Mouse (Mus musculus): ENCODE measurements around the gene Lhx2. TPM values are rescaled to one million over a fixed set of nuclear protein-coding genes. Genes with fewer than 3 reads are reported as not detected.

The Lhx2 gene
- polyA plus RNA-seq, 1 experiment from 2014 or later: 15.5 TPM

- no peak overlapping the region for H3K27ac ChIP-seq (replicated peaks; ENCODE audit: low read depth, low read length)
- peaks cover 84% of the 10 kb centered on the region for H3K27me3 ChIP-seq (ENCODE audit: control insufficient read depth, insufficient read depth, low read length)
- ATAC-seq (replicated peaks; ENCODE audit: insufficient number of reproducible peaks, low FRiP score, low TSS enrichment, low read depth) (no peak), DNase-seq (ENCODE audit: low spot score) (peak; percentile 15)
- peaks cover 4% of the 10 kb centered on the region; the same call in 1 of the 2 replicates for H3K4me1 ChIP-seq (ENCODE audit: control insufficient read depth, insufficient read depth, low read length)
- H3K4me3 ChIP-seq (ENCODE audit: low read depth, low read length): no peak overlapping the region
- WGBS: under 1% methylated on average over 19 of the region's 19 CpGs
- H3K9ac ChIP-seq (replicated peaks; ENCODE audit: low read length): no peak overlapping the region; the same call in 1 of the 2 replicates
- peak overlapping the region; percentile 52; the same call in 1 of the 2 replicates for H3K4me2 ChIP-seq (ENCODE audit: low read depth, low read length)
- H3K9me3 ChIP-seq (replicated peaks; ENCODE audit: control insufficient read depth, low read length): no peaks in the 10 kb centered on the region
- no peaks in the 10 kb centered on the region for H3K36me3 ChIP-seq (replicated peaks; ENCODE audit: control insufficient read depth, insufficient read depth, low read depth, low read length)
Measured at GRCm38 (mm10) chr2:38348660-38349420, 9.8 kb downstream of the Lhx2 start.

GRCm38 (mm10) chr2:38349447-38350350 is 10.6 kb downstream of the Lhx2 start:
- Histone ChIP-seq H3K27me3 (ENCODE audit: control insufficient read depth, insufficient read depth, low read length) (peaks cover 84% of the 10 kb centered on the region), H3K27ac (replicated peaks; ENCODE audit: low read depth, low read length) (no peak overlapping the region), H3K36me3 (replicated peaks; ENCODE audit: control insufficient read depth, insufficient read depth, low read depth, low read length) (no peaks in the 10 kb centered on the region), H3K9me3 (replicated peaks; ENCODE audit: control insufficient read depth, low read length) (no peaks in the 10 kb centered on the region), H3K4me2 (ENCODE audit: low read depth, low read length) (peak overlapping the region; percentile 76), H3K4me1 (ENCODE audit: control insufficient read depth, insufficient read depth, low read length) (peaks cover 4% of the 10 kb centered on the region; the same call in 1 of the 2 replicates), H3K9ac (replicated peaks; ENCODE audit: low read length) (no peak overlapping the region), H3K4me3 (ENCODE audit: low read depth, low read length) (no peak overlapping the region)
- ATAC-seq (replicated peaks; ENCODE audit: insufficient number of reproducible peaks, low FRiP score, low TSS enrichment, low read depth): no peak
- 4% methylated on average over 12 of the region's 12 CpGs for WGBS
- no peak for DNase-seq (ENCODE audit: low spot score)

- Histone ChIP-seq H3K27ac (replicated peaks; ENCODE audit: low read depth, low read length) (no peak overlapping the region), H3K4me3 (ENCODE audit: low read depth, low read length) (peak overlapping the region; percentile 43), H3K4me2 (ENCODE audit: low read depth, low read length) (peak overlapping the region; percentile 76), H3K9ac (replicated peaks; ENCODE audit: low read length) (peak overlapping the region; percentile 7; the same call in 1 of the 2 replicates), H3K36me3 (replicated peaks; ENCODE audit: control insufficient read depth, insufficient read depth, low read depth, low read length) (no peaks in the 10 kb centered on the region), H3K9me3 (replicated peaks; ENCODE audit: control insufficient read depth, low read length) (no peaks in the 10 kb centered on the region), H3K27me3 (ENCODE audit: control insufficient read depth, insufficient read depth, low read length) (peaks cover 84% of the 10 kb centered on the region), H3K4me1 (ENCODE audit: control insufficient read depth, insufficient read depth, low read length) (peaks cover 4% of the 10 kb centered on the region; the same call in 1 of the 2 replicates)
- peak; percentile 53 for ATAC-seq (replicated peaks; ENCODE audit: insufficient number of reproducible peaks, low FRiP score, low TSS enrichment, low read depth)
- whole genome bisulfite sequencing: under 1% methylated on average over 13 of the region's 13 CpGs
- DNase-seq (ENCODE audit: low spot score): no peak
Measured at GRCm38 (mm10) chr2:38350386-38350785, 11.3 kb downstream of the Lhx2 start.

- H3K4me2 ChIP-seq (ENCODE audit: low read depth, low read length): peak overlapping the region; percentile 76
- H3K4me3 ChIP-seq (ENCODE audit: low read depth, low read length): peak overlapping the region; percentile 43
- peak overlapping the region; percentile 7; the same call in 1 of the 2 replicates for H3K9ac ChIP-seq (replicated peaks; ENCODE audit: low read length)
- peaks cover 83% of the 10 kb centered on the region for H3K27me3 ChIP-seq (ENCODE audit: control insufficient read depth, insufficient read depth, low read length)
- H3K9me3 ChIP-seq (replicated peaks; ENCODE audit: control insufficient read depth, low read length): no peaks in the 10 kb centered on the region
- DNase-seq (ENCODE audit: low spot score) (peak; percentile 94), ATAC-seq (replicated peaks; ENCODE audit: insufficient number of reproducible peaks, low FRiP score, low TSS enrichment, low read depth) (peak; percentile 92)
- H3K4me1 ChIP-seq (ENCODE audit: control insufficient read depth, insufficient read depth, low read length): peaks cover 4% of the 10 kb centered on the region; the same call in 1 of the 2 replicates
- no peaks in the 10 kb centered on the region for H3K36me3 ChIP-seq (replicated peaks; ENCODE audit: control insufficient read depth, insufficient read depth, low read depth, low read length)
- under 1% methylated on average over 37 of the region's 37 CpGs for WGBS
- H3K27ac ChIP-seq (replicated peaks; ENCODE audit: low read depth, low read length): no peak overlapping the region
Measured at GRCm38 (mm10) chr2:38350796-38351195, 11.7 kb downstream of the Lhx2 start.

GRCm38 (mm10) chr2:38351641-38352320 is 12.7 kb downstream of the Lhx2 start:
- peak; percentile 27 for DNase-seq (ENCODE audit: low spot score)
- H3K9ac ChIP-seq (replicated peaks; ENCODE audit: low read length): peak overlapping the region; percentile 57
- 0 out of 2 replicates have a peak, but pooled peaks have one; percentile 5 for ATAC-seq (replicated peaks; ENCODE audit: insufficient number of reproducible peaks, low FRiP score, low TSS enrichment, low read depth)
- peaks cover 83% of the 10 kb centered on the region for H3K27me3 ChIP-seq (ENCODE audit: control insufficient read depth, insufficient read depth, low read length)
- no peaks in the 10 kb centered on the region for H3K36me3 ChIP-seq (replicated peaks; ENCODE audit: control insufficient read depth, insufficient read depth, low read depth, low read length)
- H3K27ac ChIP-seq (replicated peaks; ENCODE audit: low read depth, low read length): peak overlapping the region; percentile 43; the same call in 1 of the 2 replicates
- no peaks in the 10 kb centered on the region for H3K9me3 ChIP-seq (replicated peaks; ENCODE audit: control insufficient read depth, low read length)
- WGBS: under 1% methylated on average over 57 of the region's 57 CpGs
- H3K4me3 ChIP-seq (ENCODE audit: low read depth, low read length): peak overlapping the region; percentile 43
- peaks cover 4% of the 10 kb centered on the region; the same call in 1 of the 2 replicates for H3K4me1 ChIP-seq (ENCODE audit: control insufficient read depth, insufficient read depth, low read length)
- peak overlapping the region; percentile 76 for H3K4me2 ChIP-seq (ENCODE audit: low read depth, low read length)

GRCm38 (mm10) chr2:38352321-38353007 is 13.4 kb downstream of the Lhx2 start:
- under 1% methylated on average over 21 of the region's 21 CpGs for WGBS
- Histone ChIP-seq H3K4me1 (ENCODE audit: control insufficient read depth, insufficient read depth, low read length) (peaks cover 4% of the 10 kb centered on the region; the same call in 1 of the 2 replicates), H3K9ac (replicated peaks; ENCODE audit: low read length) (peak overlapping the region; percentile 57), H3K9me3 (replicated peaks; ENCODE audit: control insufficient read depth, low read length) (no peaks in the 10 kb centered on the region), H3K27ac (replicated peaks; ENCODE audit: low read depth, low read length) (no peak overlapping the region), H3K4me2 (ENCODE audit: low read depth, low read length) (peak overlapping the region; percentile 5; the same call in 1 of the 2 replicates), H3K36me3 (replicated peaks; ENCODE audit: control insufficient read depth, insufficient read depth, low read depth, low read length) (no peaks in the 10 kb centered on the region), H3K27me3 (ENCODE audit: control insufficient read depth, insufficient read depth, low read length) (peaks cover 82% of the 10 kb centered on the region), H3K4me3 (ENCODE audit: low read depth, low read length) (peak overlapping the region; percentile 43)
- no peak for ATAC-seq (replicated peaks; ENCODE audit: insufficient number of reproducible peaks, low FRiP score, low TSS enrichment, low read depth)
- DNase-seq (ENCODE audit: low spot score): peak; percentile 1

GRCm38 (mm10) chr2:38353008-38353379 is 13.9 kb downstream of the Lhx2 start:
- no peak overlapping the region for H3K27ac ChIP-seq (replicated peaks; ENCODE audit: low read depth, low read length)
- 6% methylated on average over 10 of the region's 10 CpGs for WGBS
- peak; percentile 21 for DNase-seq (ENCODE audit: low spot score)

More at GRCm38 (mm10) chr2:38353008-38353379, 13.9 kb downstream of the Lhx2 start:
- H3K4me2 ChIP-seq (ENCODE audit: low read depth, low read length): no peak overlapping the region
- ATAC-seq (replicated peaks; ENCODE audit: insufficient number of reproducible peaks, low FRiP score, low TSS enrichment, low read depth): no peak
- peak overlapping the region; percentile 43 for H3K4me3 ChIP-seq (ENCODE audit: low read depth, low read length)
- peak overlapping the region; percentile 2; the same call in 1 of the 2 replicates for H3K9ac ChIP-seq (replicated peaks; ENCODE audit: low read length)
- H3K4me1 ChIP-seq (ENCODE audit: control insufficient read depth, insufficient read depth, low read length): peaks cover 2% of the 10 kb centered on the region; the same call in 1 of the 2 replicates
- H3K27me3 ChIP-seq (ENCODE audit: control insufficient read depth, insufficient read depth, low read length): peaks cover 82% of the 10 kb centered on the region
- H3K9me3 ChIP-seq (replicated peaks; ENCODE audit: control insufficient read depth, low read length): no peaks in the 10 kb centered on the region
- H3K36me3 ChIP-seq (replicated peaks; ENCODE audit: control insufficient read depth, insufficient read depth, low read depth, low read length): no peaks in the 10 kb centered on the region
